Mouse (Mus musculus): Measurements from ENCODE around the gene Kcnmb2.

The Kcnmb2 gene

DNA sequence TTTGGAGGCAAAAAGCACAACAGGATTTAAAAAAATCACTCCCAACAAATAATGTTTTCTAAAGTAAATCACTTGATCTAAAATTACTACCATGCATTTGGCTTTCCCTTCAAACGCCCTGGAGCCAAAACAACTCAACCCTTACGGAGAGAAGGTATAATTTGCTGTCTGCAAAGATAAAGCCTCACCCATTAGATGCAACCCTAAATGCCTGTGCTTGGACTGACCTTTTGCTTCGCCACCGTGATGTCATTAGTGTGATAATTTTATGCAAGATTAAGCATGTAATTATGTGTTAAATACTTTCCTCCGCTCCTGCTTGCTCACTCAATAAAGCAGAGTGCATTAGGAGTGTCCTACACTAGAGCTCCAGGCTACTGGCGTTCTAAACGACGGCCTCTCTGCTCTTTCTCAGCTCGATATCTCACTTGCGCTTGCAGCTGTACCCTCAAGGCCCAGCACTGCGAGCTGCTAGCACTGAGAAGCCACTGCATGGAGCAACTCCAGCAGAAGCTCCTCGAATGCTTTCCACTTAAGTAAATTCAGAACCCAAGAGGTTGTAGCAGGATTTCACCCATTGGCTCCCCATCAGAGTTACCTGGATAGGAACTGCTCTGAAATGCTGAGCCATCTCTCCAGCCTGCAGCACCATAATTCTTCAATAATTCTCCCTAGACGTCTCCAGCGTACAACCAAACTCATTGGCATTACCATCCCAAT is 247.7 kb downstream of the Kcnmb2 start:
- no peak for DNase-seq

DNA sequence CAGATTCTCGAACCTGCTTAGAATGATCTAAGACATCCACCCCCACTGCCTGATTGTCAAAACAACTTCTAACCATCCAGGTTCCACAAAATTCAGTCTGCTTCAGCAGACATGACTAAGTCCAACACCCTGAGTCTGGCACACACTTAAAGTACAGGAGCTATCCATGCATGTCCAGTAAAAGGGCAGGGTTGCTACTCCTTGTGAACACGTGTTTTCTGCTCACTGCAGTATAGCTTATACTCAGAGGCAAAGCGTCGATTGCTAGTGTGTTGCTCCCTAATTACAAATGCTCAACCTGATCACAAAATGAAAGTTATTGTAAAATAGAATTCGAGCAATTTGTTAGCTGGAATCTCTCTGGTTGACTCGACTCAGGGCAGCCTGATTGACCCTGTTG is 278.2 kb downstream of the Kcnmb2 start:
- no peak for DNase-seq

DNA sequence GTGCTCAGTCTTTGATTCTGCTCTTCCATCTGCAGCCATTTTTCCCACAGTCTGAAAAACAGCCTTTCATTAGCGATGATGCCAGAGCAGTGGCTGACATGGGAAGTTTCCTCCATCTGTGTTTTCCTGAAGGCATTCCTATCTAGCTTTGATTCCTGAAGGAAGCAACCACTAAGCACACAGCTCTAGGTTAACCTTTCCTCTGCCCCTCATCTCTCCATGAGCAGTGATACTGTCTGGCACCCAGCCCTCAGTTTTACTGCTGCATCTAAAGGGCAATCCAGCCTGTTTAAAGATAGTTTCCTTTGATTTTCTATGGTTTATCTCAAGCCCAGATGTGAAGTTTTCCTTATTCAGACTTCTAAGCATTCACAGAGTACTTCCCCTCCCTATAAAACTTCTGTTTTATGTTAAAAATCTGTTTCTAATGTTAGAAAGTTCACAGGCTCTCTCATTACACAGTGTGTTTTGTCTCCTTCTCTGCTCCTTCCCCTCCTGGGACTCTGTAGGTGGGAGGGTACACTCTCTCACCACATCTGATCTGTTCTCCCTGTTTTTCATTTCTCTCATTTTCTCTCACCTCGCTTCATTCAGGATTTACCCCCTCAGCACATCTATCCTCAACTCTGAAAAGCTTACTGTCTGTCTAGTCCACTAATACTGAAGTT is 283.7 kb downstream of the Kcnmb2 start:
- no peak for DNase-seq

DNA sequence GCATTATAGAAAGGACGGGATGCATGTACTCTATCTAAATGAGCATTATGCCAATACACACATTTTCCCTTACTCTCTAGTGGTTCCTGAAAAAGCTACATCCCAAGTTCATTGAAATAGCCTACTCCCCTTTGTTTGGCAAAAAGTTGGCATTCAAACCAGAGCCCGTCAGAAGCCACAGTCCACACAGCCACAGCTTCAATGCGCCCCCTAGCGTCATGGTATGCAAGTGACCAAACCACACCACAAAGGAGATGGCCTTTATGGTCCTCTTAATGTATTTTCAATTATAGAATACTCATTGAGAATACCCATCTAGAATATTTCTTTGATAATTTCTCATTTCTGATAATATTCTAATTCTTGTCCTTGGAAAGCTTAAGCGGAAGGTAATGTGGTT is 286.2 kb downstream of the Kcnmb2 start:
- DNase-seq: no peak

DNA sequence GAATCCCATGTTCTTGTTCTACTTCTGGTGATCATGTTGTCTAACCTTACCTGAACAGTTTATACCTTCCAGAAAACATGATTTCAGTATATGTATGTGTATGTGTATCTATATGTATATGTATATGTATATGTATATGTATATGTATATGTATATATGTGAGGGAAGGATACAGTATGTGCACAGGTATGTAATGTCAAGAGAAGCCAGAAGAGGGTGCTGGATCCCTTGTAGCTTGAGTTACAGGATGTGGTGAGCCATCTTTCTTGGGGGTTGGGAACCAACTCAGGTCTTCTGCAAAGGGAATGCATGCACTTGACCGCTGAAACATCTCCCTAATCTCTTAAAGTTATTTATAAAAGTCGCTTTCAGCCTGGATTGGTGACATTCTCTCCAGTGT is 286.6 kb downstream of the Kcnmb2 start:
- no peak for DNase-seq

DNA sequence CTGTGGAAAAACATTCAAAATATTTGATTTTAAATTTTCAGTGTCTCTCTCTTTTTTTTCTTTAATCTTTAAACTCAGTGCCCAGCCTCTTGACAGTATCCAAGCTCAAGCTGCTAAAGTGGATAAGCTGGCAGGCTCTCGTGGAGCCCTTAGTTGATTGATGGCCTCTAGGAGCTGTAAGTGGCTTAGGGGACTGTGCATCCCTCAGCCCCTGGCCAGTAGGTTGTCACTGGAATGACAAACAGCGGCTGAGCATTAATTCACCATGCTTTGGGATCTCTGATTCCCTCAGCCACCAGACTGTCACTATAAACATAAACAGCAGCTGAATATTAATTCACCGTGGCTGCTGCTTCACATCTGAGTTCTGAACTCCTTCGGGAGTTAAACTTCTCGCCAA is 287.6 kb downstream of the Kcnmb2 start:
- DNase-seq: no peak

DNA sequence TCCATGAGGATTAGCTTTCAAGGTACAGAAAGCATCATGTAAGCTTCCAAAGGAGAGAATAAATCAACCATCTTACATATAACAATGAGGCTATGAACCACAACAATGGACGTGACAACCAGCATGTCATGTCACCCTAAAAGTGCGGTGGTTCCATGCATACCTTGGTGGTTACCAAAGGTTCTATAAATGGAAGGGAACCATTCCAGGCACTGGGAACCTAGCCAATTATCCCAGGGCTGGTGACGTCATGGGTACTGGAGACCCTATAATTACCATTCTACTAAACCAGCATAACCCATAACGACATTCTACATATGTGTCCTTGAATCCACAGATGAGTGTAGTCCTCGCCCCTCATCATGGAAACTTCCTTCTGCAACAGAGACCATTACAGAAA is 291.7 kb downstream of the Kcnmb2 start:
- DNase-seq: no peak

DNA sequence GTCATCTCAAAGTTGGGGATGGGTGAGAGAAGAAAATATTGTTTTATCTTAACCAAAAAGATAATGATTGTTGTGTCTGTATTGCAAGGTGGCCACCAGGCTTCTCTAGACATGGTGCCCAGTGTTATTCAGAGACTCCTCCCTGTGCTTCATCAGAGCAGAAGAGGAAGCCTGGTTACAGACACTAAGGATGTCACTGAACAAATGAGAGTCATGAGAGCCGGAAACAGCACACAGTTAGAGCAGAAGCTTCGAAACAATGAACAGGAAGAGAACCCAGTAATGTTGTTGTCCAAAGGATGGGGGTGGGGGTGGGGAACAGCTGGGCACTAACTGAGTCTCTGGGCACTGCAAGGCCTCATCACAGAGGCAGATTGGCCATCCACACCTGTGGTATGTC is 324.4 kb downstream of the Kcnmb2 start:
- DNase-seq: no peak

DNA sequence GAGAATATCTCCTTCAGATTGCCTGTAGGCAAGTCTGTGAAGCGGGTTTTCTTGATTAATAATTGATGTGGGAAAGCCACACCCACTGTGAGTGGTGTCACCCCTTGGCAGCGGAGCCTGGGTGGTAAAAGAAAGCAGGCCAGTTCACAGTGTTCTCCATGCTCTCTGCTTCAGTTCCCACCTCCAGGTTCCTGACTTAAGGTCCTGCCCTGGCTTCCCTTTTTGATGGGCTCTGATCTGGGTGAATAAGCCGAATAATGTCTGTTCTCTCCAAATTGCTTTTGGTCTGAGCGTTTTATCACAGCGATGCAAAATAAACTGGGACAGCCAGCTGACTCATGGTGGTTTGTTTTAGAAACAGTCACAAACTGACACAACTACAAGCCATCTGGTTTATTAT is 334.5 kb downstream of the Kcnmb2 start:
- DNase-seq: no peak
